Mouse (Mus musculus) C2C12 (cell line): ENCODE measurements around the gene Gm21976. TPM values are rescaled to one million over a fixed set of nuclear protein-coding genes. Genes with fewer than 3 reads are reported as not detected.

Experiments used
- H3K27me3 ChIP-seq: one replicate; pipeline ENCODE4 v1.6.1; 2011; ENCODE audit not compliant: control insufficient read depth, insufficient read depth, insufficient read length
- H3K36me3 ChIP-seq: one replicate; pipeline ENCODE4 v1.6.1; 2011; ENCODE audit not compliant: control insufficient read depth, insufficient read depth
- H3K4me3 ChIP-seq: one replicate; pipeline ENCODE4 v1.5.1; 2011; ENCODE audit warnings: mild to moderate bottlenecking, control low read depth; ENCODE audit not compliant: poor library complexity, insufficient read depth, severe bottlenecking
- H3K79me2 ChIP-seq: one replicate; pipeline ENCODE4 v1.6.1; 2011; ENCODE audit not compliant: control insufficient read depth, insufficient read depth
- H3K79me3 ChIP-seq: one replicate; pipeline ENCODE4 v1.6.1; 2011; ENCODE audit warnings: low read depth, control low read depth
- H3ac ChIP-seq: one replicate; pipeline ENCODE3; 2011; ENCODE audit warnings: low read depth; ENCODE audit not compliant: control insufficient read depth, insufficient read length
- CEBPB ChIP-seq: IDR thresholded peaks from one replicate; pipeline ENCODE4 v1.6.1; 2011; ENCODE audit warnings: low read depth, mild to moderate bottlenecking, control low read depth, moderate library complexity
- CTCF ChIP-seq: IDR thresholded peaks from one replicate; pipeline ENCODE4 v1.5.1; 2011; ENCODE audit not compliant: control insufficient read depth, insufficient read depth, insufficient read length
- FOSL1 ChIP-seq: IDR thresholded peaks from one replicate; pipeline ENCODE4 v1.8.0; 2011; ENCODE audit warnings: mild to moderate bottlenecking, low read length; ENCODE audit not compliant: poor library complexity, insufficient read depth, severe bottlenecking
- MAX ChIP-seq: IDR thresholded peaks from one replicate; pipeline ENCODE4 v1.6.1; 2011; ENCODE audit warnings: mild to moderate bottlenecking, control low read depth
- MYOD1 ChIP-seq: IDR thresholded peaks from one replicate; pipeline ENCODE4 v1.6.1; 2011; ENCODE audit warnings: low read depth; ENCODE audit not compliant: control insufficient read depth, insufficient read length
- MYOG ChIP-seq: IDR thresholded peaks from one replicate; pipeline ENCODE4 v1.6.1; 2011; ENCODE audit not compliant: control insufficient read depth, insufficient read length; ENCODE audit errors: extremely low read depth
- USF1 ChIP-seq: IDR thresholded peaks from one replicate; pipeline ENCODE4 v1.6.1; 2011; ENCODE audit warnings: low read depth, mild to moderate bottlenecking, control low read depth, moderate library complexity
- polyA plus RNA-seq: library from polyadenylated mRNA; unstranded; fragments of >200 nt; fragmentation: generic; extraction: Trizol; gene quantifications from one replicate; pipeline ENCODE4 v1.2.1, GENCODE M21; 2012; ENCODE audit warnings: missing spikeins

Gm21976 gene
- polyA plus RNA-seq, 1 experiment, result not detected

DNA sequence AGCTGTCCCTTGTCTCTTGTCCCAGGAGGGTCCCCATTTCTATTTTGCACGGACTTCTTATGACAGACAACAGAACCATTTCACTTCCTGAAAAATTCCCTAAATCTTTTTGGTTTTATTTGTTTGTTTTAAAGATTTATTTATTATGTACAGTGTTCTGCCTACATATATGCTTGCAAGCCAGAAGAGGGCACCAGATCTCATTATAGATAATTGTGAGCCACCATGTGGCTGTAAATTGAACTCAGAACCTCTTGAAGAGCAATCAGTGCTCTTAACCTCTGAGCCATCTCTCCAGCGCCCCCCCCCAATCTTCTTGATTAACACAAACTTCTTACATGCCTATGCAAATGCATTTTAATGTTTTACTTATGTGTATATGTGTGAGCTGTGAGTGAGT lies 11.0 kb downstream of the Gm21976 start:
- peaks cover 3% of the 10 kb centered on the region for H3K27me3 ChIP-seq
- no peaks in the 10 kb centered on the region for H3K79me3 ChIP-seq
- H3K4me3 ChIP-seq, result no peak overlapping the region
- H3K36me3 ChIP-seq, result no peaks in the 10 kb centered on the region
- TF ChIP-seq USF1 (no peak), CTCF (no peak), FOSL1 (no peak), MAX (no peak), CEBPB (no peak), MYOG (no peak)
- H3ac ChIP-seq, result no peak overlapping the region
- H3K79me2 ChIP-seq, result no peaks in the 10 kb centered on the region

DNA sequence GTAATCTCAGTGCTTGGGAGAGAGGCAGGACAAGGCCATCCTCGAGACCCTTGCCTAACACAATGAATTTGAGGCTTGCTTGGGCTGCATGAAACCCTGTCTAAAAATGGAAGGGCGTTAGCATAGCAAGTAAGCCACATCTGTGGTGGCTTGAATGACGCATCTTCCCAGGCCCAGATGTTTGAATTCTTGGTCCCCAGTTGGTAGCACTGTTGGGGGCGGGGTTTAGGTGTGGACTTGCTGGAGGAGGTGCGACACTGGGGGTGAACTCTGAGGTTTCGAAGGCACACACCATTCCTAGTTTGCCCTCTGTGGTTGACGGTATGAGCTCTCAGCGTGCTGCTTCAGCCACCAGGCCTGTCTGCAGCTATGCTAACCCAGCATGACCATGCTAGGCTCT lies 12.0 kb downstream of the Gm21976 start:
- TF ChIP-seq MYOG (no peak), CEBPB (no peak), MYOD1 (no peak), FOSL1 (no peak), USF1 (no peak), CTCF (no peak), MAX (no peak)
- H3K36me3 ChIP-seq, result no peaks in the 10 kb centered on the region
- H3K79me2 ChIP-seq, result no peaks in the 10 kb centered on the region
- H3ac ChIP-seq, result no peak overlapping the region
- peaks cover 3% of the 10 kb centered on the region for H3K27me3 ChIP-seq
- H3K79me3 ChIP-seq, result no peaks in the 10 kb centered on the region
- no peak overlapping the region for H3K4me3 ChIP-seq

DNA sequence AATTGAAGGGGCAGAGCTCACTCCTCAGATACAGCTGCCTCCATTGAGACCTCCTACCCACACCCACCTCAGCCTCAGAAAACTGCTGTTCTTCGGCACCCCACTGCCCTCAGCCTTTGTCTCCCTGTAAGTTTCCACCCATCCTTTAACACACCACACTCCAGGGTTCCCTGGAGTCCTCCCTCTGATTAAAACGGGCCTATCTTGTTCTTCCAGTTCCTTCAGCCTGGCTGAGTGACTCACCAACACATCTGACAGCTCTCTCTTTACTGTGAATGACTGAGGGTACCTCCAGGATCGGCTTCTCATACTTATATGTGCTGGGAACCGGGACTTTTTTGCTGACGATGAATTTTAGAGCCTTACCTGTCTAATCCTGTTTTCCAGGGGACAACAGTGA lies 16.4 kb downstream of the Gm21976 start:
- Histone ChIP-seq H3K4me3 (no peak overlapping the region), H3K36me3 (no peaks in the 10 kb centered on the region), H3ac (no peak overlapping the region), H3K79me2 (no peaks in the 10 kb centered on the region), H3K27me3 (peaks cover 3% of the 10 kb centered on the region), H3K79me3 (no peaks in the 10 kb centered on the region)
- TF ChIP-seq MYOG, result no peak
- no peak for TF ChIP-seq CTCF
- no peak for TF ChIP-seq MYOD1
- no peak for TF ChIP-seq MAX
- no peak for TF ChIP-seq USF1
- no peak for TF ChIP-seq FOSL1

DNA sequence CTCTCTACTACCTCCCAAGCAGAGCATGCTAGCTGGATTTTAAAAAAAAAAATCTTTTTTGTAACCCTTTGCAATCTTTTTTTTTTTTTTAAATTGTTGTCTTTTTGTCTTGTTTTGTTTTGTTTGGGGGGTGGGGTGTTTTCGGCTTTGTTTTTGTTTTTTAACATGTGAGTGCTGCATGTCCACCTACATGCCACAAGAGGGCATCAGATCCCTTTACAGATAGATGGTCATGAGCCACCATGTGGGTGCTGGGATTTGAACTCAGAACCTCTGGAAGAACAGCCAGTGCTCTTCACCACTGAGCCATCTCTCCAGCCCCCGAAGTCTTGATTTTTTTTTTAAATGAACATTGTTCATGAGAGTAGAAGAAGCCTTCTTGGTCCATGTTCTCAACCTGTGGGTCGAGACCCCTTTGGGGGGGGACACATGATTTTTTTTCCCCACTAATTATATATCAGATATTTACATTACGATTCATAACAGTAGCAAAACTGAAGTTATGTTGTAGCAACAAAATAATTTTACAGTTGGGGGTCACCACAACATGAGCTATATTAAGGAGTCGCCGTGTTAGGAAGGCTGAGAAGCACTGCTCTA lies 18.3 kb downstream of the Gm21976 start:
- no peaks in the 10 kb centered on the region for H3K36me3 ChIP-seq
- no peak overlapping the region for H3K4me3 ChIP-seq
- H3K27me3 ChIP-seq, result peaks cover 3% of the 10 kb centered on the region
- H3K79me3 ChIP-seq, result no peaks in the 10 kb centered on the region
- no peaks in the 10 kb centered on the region for H3K79me2 ChIP-seq
- TF ChIP-seq CEBPB (no peak), CTCF (peak; percentile 5)
- H3ac ChIP-seq, result no peak overlapping the region

DNA sequence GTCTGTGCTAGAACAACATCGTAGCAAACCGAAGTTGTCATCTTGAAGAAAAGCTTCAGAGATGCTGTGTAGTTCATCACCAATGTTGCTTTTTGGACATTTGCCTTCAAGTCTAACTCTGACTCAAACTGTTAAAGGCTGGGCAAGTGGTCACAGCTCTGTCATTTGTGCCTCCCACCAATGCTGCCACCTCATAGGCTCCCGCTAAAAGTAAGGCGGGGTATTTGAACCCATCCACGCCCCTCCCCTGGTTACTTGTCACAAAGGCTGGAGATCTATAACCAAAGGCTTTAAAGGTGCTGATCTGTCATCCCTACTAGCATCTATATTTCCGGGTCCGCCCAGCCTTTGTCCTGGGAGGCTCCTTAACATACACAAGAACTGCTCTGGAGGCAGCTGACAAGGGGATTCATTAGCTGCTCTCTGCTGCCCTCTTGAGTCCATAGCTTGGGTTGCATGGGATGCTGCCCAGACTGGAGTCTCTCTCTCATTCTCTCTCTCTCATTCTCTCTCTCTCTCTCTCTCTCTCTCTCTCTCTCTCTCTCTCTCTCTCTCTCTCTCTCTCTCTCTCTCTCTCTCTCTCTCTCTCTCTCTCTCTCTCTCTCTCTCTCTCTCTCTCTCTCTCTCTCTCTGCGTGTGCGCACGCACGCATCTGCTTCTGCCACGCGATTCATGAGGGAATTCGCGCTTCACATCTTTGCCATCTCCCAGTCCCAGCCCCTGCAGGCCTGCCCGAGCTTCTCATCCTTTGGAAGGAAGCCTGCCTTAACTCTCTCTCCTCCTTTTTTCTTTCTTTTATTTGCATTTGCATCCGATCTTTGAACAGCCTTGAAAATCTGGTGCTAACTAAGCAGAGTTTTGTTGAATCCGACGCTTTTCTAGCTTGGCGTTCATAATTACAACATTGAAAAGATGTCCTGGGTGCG lies 19.4 kb downstream of the Gm21976 start:
- no peak for TF ChIP-seq MYOG
- peak; percentile 61 for TF ChIP-seq CTCF
- H3K79me3 ChIP-seq, result no peaks in the 10 kb centered on the region
- H3K79me2 ChIP-seq, result no peaks in the 10 kb centered on the region
- H3K27me3 ChIP-seq, result no peaks in the 10 kb centered on the region
- H3K36me3 ChIP-seq, result no peaks in the 10 kb centered on the region
- no peak overlapping the region for H3ac ChIP-seq
- H3K4me3 ChIP-seq, result no peak overlapping the region

DNA sequence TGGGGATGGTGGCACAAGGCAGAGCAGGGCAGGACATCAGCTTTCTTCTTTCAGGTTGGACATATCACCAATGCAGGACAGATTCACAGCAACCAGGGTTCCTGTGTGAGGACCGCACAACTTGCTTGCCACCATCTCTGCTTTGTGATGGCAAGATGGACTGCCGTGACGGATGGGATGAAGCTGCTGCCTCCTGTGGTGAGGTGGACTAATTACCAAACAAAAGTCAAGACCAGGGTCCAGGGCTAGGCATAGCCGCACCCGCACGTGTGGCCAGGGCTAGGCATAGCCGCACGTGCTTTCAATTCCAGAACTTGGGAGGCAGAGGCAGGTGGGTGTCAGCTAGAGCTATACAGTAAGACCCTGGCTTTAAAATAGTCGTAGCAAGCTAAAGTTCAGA lies 25.6 kb downstream of the Gm21976 start:
- Histone ChIP-seq H3K4me3 (no peak overlapping the region), H3K36me3 (peaks cover 24% of the 10 kb centered on the region), H3K79me2 (peaks cover 3% of the 10 kb centered on the region), H3ac (no peak overlapping the region), H3K79me3 (peaks cover 3% of the 10 kb centered on the region), H3K27me3 (no peaks in the 10 kb centered on the region)
- TF ChIP-seq FOSL1 (no peak), CEBPB (no peak), CTCF (no peak), USF1 (no peak), MAX (no peak), MYOD1 (no peak), MYOG (no peak)
